ENCODE assay signal across 13 mouse cellular contexts in genomic region chr13:75734231-75734630, GRCm38 (mm10).
"Had no signal": no experiment of that assay in that cellular context is flagged by ENCODE, and none has a peak within 500 bp of the region (broad histone marks: within the 10 kb centered on the region; RNA-seq: fewer than 3 reads in every experiment).

No protein-coding gene starts in this region.

- ATAC-seq: lung, postnatal 0 days; midbrain, embryonic 16.5 days had no signal

- H3K4me3 ChIP-seq: kidney, embryonic 15.5 days; left cerebral cortex, adult 2 months; limb, embryonic 10.5 days; midbrain, embryonic 10.5 days had no signal

- H3K9ac ChIP-seq: kidney, embryonic 15.5 days had no signal

- H3K27ac ChIP-seq: kidney, embryonic 15.5 days; left cerebral cortex, adult 2 months; limb, embryonic 10.5 days; midbrain, embryonic 10.5 days had no signal

- H3K27me3 ChIP-seq: kidney, embryonic 15.5 days had no signal

- H3K36me3 ChIP-seq: kidney, embryonic 15.5 days; limb, embryonic 10.5 days; midbrain, embryonic 10.5 days had no signal

- H3K4me2 ChIP-seq: kidney, embryonic 15.5 days had no signal

- H3K9me3 ChIP-seq: kidney, embryonic 15.5 days; limb, embryonic 10.5 days; midbrain, embryonic 10.5 days had no signal

- H3K4me1 ChIP-seq: limb, embryonic 10.5 days; midbrain, embryonic 10.5 days had no signal

- DNase-seq: kidney, adult 2 months; kidney, postnatal 14 days; lung, adult 2 months; lung, postnatal 36 days; right cerebral cortex, adult 18-20 months; right cerebral cortex, postnatal 25 days; thymus, postnatal 4 days had no signal
